Mouse (Mus musculus) thymus, adult 2 months (tissue): ENCODE data around the gene Eva1b.

Experiments
- CTCF ChIP-seq: fragments of 200-500 bp; IDR thresholded peaks from 2 replicates; pipeline ENCODE4 v1.5.1; 2012; ENCODE audit warnings: mild to moderate bottlenecking, control low read depth, low read length, moderate library complexity, borderline replicate concordance; ENCODE audit not compliant: control insufficient read depth, poor library complexity, insufficient read depth; ENCODE audit errors: extremely low read depth
- POLR2A ChIP-seq: fragments of 200-500 bp; IDR thresholded peaks from 2 replicates; pipeline ENCODE4 v1.6.1; 2012; ENCODE audit warnings: mild to moderate bottlenecking, low read length, control low read depth, moderate library complexity; ENCODE audit not compliant: control insufficient read depth, poor library complexity, insufficient read depth; ENCODE audit errors: extremely low read depth

DNA sequence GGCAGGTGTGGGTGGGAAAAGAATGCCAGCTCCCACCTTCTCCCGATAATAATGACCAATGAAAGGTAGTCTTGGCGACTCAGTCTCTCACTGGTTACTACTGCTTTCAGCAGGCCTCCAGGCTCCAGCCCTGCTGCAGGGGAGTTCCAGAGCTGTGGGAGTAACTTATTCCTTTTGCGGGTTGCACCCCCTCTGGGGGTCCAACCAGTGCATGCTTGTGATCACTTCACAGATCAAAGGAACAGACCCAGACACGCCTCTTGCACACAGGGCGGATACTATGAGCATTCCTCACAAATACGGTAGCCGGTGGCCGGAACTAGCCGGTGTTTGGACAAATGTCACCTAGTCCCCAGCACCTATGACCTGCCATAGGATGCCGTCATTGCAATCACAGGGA, 2.3 kb downstream of the Eva1b start:
- TF ChIP-seq CTCF (no peak), POLR2A (no peak)
